Mouse (Mus musculus) frontal cortex, postnatal 36 days (tissue): ENCODE results near the gene Acin1.

Experiments
- DNase-seq, 2 experiments: peaks; one replicate each; pipeline ENCODE4 v3.0.0; 2022; ENCODE audit warnings: low spot score in 2 of 2

Gene Acin1

GRCm38 (mm10) chr14:54609962-54610361 is 76.8 kb downstream of the Acin1 start:
- no peak for DNase-seq

- no peak for DNase-seq
Measured at GRCm38 (mm10) chr14:54609245-54609644, 77.5 kb downstream of the Acin1 start.

- no peak for DNase-seq
Measured at GRCm38 (mm10) chr14:54607226-54607625, 79.5 kb downstream of the Acin1 start.

- peak; percentile 70 to 71 for DNase-seq
Measured at GRCm38 (mm10) chr14:54605752-54606321, 80.9 kb downstream of the Acin1 start, which contains the start of gene 4931414P19Rik. Gene 4931414P19Rik, minus strand, starts transcription at chr14:54605993.

- DNase-seq: no peak
Measured at GRCm38 (mm10) chr14:54603686-54604085, 83.0 kb downstream of the Acin1 start.

GRCm38 (mm10) chr14:54603038-54603654 is 83.6 kb downstream of the Acin1 start:
- DNase-seq: peak; percentile 93 to 95

- no peak for DNase-seq
Measured at GRCm38 (mm10) chr14:54602613-54603012, 84.1 kb downstream of the Acin1 start.

- DNase-seq: no peak
Measured at GRCm38 (mm10) chr14:54601601-54602000, 85.1 kb downstream of the Acin1 start.

- no peak for DNase-seq
Measured at GRCm38 (mm10) chr14:54597084-54597483, 89.6 kb downstream of the Acin1 start.

GRCm38 (mm10) chr14:54594631-54595414 is 91.9 kb downstream of the Acin1 start:
- peak; percentile 55 to 57 for DNase-seq

GRCm38 (mm10) chr14:54594055-54594454 is 92.7 kb downstream of the Acin1 start:
- no peak for DNase-seq

GRCm38 (mm10) chr14:54592319-54592934 is 94.3 kb downstream of the Acin1 start:
- peak; percentile 50 to 68 for DNase-seq
